ENCODE assay signal across 24 mouse cellular contexts in genomic region chr6:5238799-5239198, GRCm38 (mm10). TPM values are rescaled to one million over a fixed set of nuclear protein-coding genes. Genes with fewer than 3 reads are reported as not detected.
"Had no signal": no experiment of that assay in that cellular context is flagged by ENCODE, and none has a peak within 500 bp of the region (broad histone marks: within the 10 kb centered on the region; RNA-seq: fewer than 3 reads in every experiment).

No protein-coding gene starts in this region.

- ATAC-seq: midbrain, embryonic 16.5 days had no signal

- DNase-seq: lung, adult 18-20 months; lung, embryonic 14.5 days; lung, postnatal 10 days; lung, postnatal 4 days; midbrain, embryonic 14.5 days; retina, postnatal 1 day; right cerebral cortex, adult 18-20 months; right cerebral cortex, postnatal 25 days; right cerebral cortex, postnatal 4 days; spleen, adult 18-20 months; thymus, adult 18-20 months; thymus, postnatal 14 days; thymus, postnatal 36 days had no signal

RNA-seq across cellular contexts. Expression of gene Pon1, which starts 45.1 kb away (rescaled TPM):
- total RNA-seq: megakaryocyte-erythroid progenitor cell, adult 5-6 weeks had no signal
- polyA plus RNA-seq: lung, embryonic 14.5 days; midbrain, embryonic 10.5 days; midbrain, embryonic 12.5 days; midbrain, embryonic 14.5 days; myocyte; neural tube, embryonic 11.5 days; neural tube, embryonic 13.5 days; neural tube, embryonic 15.5 days; small intestine, adult 2 months; stomach, embryonic 14.5 days; thymus, postnatal 0 days had no signal
